Mouse (Mus musculus) forebrain, embryonic 11.5 days (tissue): ENCODE data around the gene Abat. TPM values are rescaled to one million over a fixed set of nuclear protein-coding genes. Genes with fewer than 3 reads are reported as not detected.

Source experiments
- ATAC-seq: fragments of 200-750 bp; cut with Nextera tagmentation; replicated peaks from 2 replicates; pipeline ENCODE4 v1.8.0; 2017; ENCODE audit warnings: moderate TSS enrichment; ENCODE audit not compliant: low FRiP score
- DNase-seq: peaks from one replicate; pipeline ENCODE4 v3.0.0-alpha.2; 2017; ENCODE audit warnings: low spot score
- H3K27ac ChIP-seq: fragments of 300-500 bp; sonication (generic); 2 replicates; pipeline ENCODE4 v1.5.1; 2014; ENCODE audit warnings: low read depth, low read length
- H3K27me3 ChIP-seq: fragments of 300-500 bp; sonication (generic); 2 replicates; pipeline ENCODE4 v1.6.1; 2014; ENCODE audit warnings: mild to moderate bottlenecking, low read length, mixed read lengths; ENCODE audit not compliant: control insufficient read depth, insufficient read depth
- H3K36me3 ChIP-seq: fragments of 300-500 bp; sonication (generic); 2 replicates; pipeline ENCODE4 v1.6.1; 2014; ENCODE audit warnings: mild to moderate bottlenecking, low read length, moderate library complexity, mixed read lengths; ENCODE audit not compliant: control insufficient read depth, insufficient read depth
- H3K4me1 ChIP-seq: fragments of 300-500 bp; sonication (generic); replicated peaks from 2 replicates; pipeline ENCODE4 v1.6.1; 2014; ENCODE audit warnings: low read length, mixed read lengths; ENCODE audit not compliant: control insufficient read depth, insufficient read depth
- H3K4me2 ChIP-seq: fragments of 300-500 bp; sonication (generic); 2 replicates; pipeline ENCODE4 v1.6.1; 2014; ENCODE audit warnings: low read depth, mild to moderate bottlenecking, low read length, moderate library complexity, mixed read lengths; ENCODE audit not compliant: severe bottlenecking
- H3K4me3 ChIP-seq: fragments of 300-500 bp; sonication (generic); 2 replicates; pipeline ENCODE4 v1.5.1; 2014; ENCODE audit warnings: low read depth, low read length
- H3K9ac ChIP-seq: fragments of 300-500 bp; sonication (generic); 2 replicates; pipeline ENCODE4 v1.6.1; 2014; ENCODE audit warnings: low read length
- H3K9me3 ChIP-seq: fragments of 300-500 bp; sonication (generic); 2 replicates; pipeline ENCODE4 v1.6.1; 2016; ENCODE audit warnings: low read length, mixed read lengths; ENCODE audit not compliant: control insufficient read depth
- WGBS: fragments of 180-500 bp; shearing (Covaris S2); extraction: QIAGEN DNeasy Blood & Tissue Kit; methylation state at CpG from one replicate; pipeline ENCODE4 v1.1.7; 2014; 5-methylcytosine and 5-hydroxymethylcytosine counted together
- polyA plus RNA-seq: library from polyadenylated mRNA; unstranded; fragments of >200 nt; fragmentation: Nextera tagmentation; extraction: Ambion mirVana; gene quantifications from 2 replicates; pipeline ENCODE4 v1.2.1, GENCODE M21; 2014

The Abat gene
- 22.2 and 22.7 TPM in 2 replicates for polyA plus RNA-seq

GRCm38 (mm10) chr16:8513236-8513906 lies at the start of gene Abat:
TSS of gene Abat (plus strand) at chr16:8513429.
- Histone ChIP-seq H3K27ac (no peak within 1 kb of the TSS), H3K4me1 (peaks cover 2% of the 10 kb centered on the region), H3K36me3 (no peaks in the 10 kb centered on the region), H3K27me3 (peaks cover 2% of the 10 kb centered on the region), H3K4me3 (peak within 1 kb of the TSS; percentile 47), H3K9me3 (no peaks in the 10 kb centered on the region), H3K4me2 (peak within 1 kb of the TSS; percentile 76), H3K9ac (peak within 1 kb of the TSS; percentile 61)
- WGBS, result 1% methylated on average over 46 of the region's 46 CpGs
- ATAC-seq (peak; percentile 100), DNase-seq (peak; percentile 97)

GRCm38 (mm10) chr16:8470132-8470531 lies 43.1 kb upstream of the Abat start:
- no peak for DNase-seq
- peak; percentile 70 for ATAC-seq
- Histone ChIP-seq H3K4me1 (peaks cover 5% of the 10 kb centered on the region; the same call in 1 of the 2 replicates), H3K9me3 (no peaks in the 10 kb centered on the region), H3K36me3 (no peaks in the 10 kb centered on the region), H3K4me2 (peak overlapping the region; percentile 67; the same call in 1 of the 2 replicates), H3K27ac (no peak overlapping the region), H3K9ac (peak overlapping the region; percentile 88), H3K27me3 (no peaks in the 10 kb centered on the region), H3K4me3 (peak overlapping the region; percentile 70; the same call in 1 of the 2 replicates)
- 82% methylated on average over 2 of the region's 2 CpGs for WGBS

GRCm38 (mm10) chr16:8470603-8471481 lies 42.4 kb upstream of the Abat start, which contains the start of gene Mettl22:
TSS of gene Mettl22 (plus strand) at chr16:8470788.
- under 1% methylated on average over 48 of the region's 48 CpGs for WGBS
- Histone ChIP-seq H3K4me1 (peaks cover 5% of the 10 kb centered on the region; the same call in 1 of the 2 replicates), H3K9me3 (no peaks in the 10 kb centered on the region), H3K36me3 (no peaks in the 10 kb centered on the region), H3K4me2 (peak within 1 kb of the TSS; percentile 67), H3K9ac (peak within 1 kb of the TSS; percentile 88), H3K27me3 (no peaks in the 10 kb centered on the region), H3K27ac (0 out of 2 replicates have a peak within 1 kb of the TSS, but pooled peaks have one; percentile 46), H3K4me3 (peak within 1 kb of the TSS; percentile 70)
- DNase-seq (peak; percentile 95), ATAC-seq (peak; percentile 99)

- WGBS, result 91% methylated on average over 9 of the region's 9 CpGs
- H3K9ac ChIP-seq, result no peak overlapping the region
- no peak overlapping the region for H3K4me2 ChIP-seq
- H3K36me3 ChIP-seq, result no peaks in the 10 kb centered on the region; the same call in 1 of the 2 replicates
- ATAC-seq (no peak), DNase-seq (no peak)
- H3K27me3 ChIP-seq, result no peaks in the 10 kb centered on the region
- H3K4me3 ChIP-seq, result no peak overlapping the region
- no peak overlapping the region for H3K27ac ChIP-seq
- no peaks in the 10 kb centered on the region for H3K4me1 ChIP-seq
- no peaks in the 10 kb centered on the region for H3K9me3 ChIP-seq
Measured at GRCm38 (mm10) chr16:8487396-8488005, 25.7 kb upstream of the Abat start.

GRCm38 (mm10) chr16:8489340-8489739 lies 23.9 kb upstream of the Abat start:
- Histone ChIP-seq H3K9ac (no peak overlapping the region), H3K4me2 (no peak overlapping the region), H3K36me3 (no peaks in the 10 kb centered on the region; the same call in 1 of the 2 replicates), H3K27ac (no peak overlapping the region), H3K4me1 (no peaks in the 10 kb centered on the region), H3K4me3 (no peak overlapping the region), H3K9me3 (no peaks in the 10 kb centered on the region), H3K27me3 (no peaks in the 10 kb centered on the region)
- no peak for ATAC-seq
- no peak for DNase-seq
- whole genome bisulfite sequencing, result 82% methylated on average over 5 of the region's 5 CpGs

GRCm38 (mm10) chr16:8491743-8492490 lies 21.3 kb upstream of the Abat start:
- H3K4me3 ChIP-seq, result no peak overlapping the region
- no peaks in the 10 kb centered on the region; the same call in 1 of the 2 replicates for H3K36me3 ChIP-seq
- ATAC-seq, result no peak
- no peaks in the 10 kb centered on the region for H3K9me3 ChIP-seq
- H3K27ac ChIP-seq, result no peak overlapping the region
- H3K4me2 ChIP-seq, result no peak overlapping the region
- DNase-seq, result no peak
- H3K9ac ChIP-seq, result no peak overlapping the region
- H3K4me1 ChIP-seq, result no peaks in the 10 kb centered on the region
- 43% methylated on average over 13 of the region's 13 CpGs for WGBS
- H3K27me3 ChIP-seq, result no peaks in the 10 kb centered on the region

- Histone ChIP-seq H3K4me1 (no peaks in the 10 kb centered on the region), H3K27ac (no peak overlapping the region), H3K9me3 (no peaks in the 10 kb centered on the region), H3K4me3 (no peak overlapping the region), H3K27me3 (no peaks in the 10 kb centered on the region), H3K9ac (no peak overlapping the region), H3K36me3 (no peaks in the 10 kb centered on the region; the same call in 1 of the 2 replicates), H3K4me2 (no peak overlapping the region)
- peak; percentile 56; the same call in 1 of the 2 replicates for ATAC-seq
- DNase-seq, result peak; percentile 80
- 18% methylated on average over 4 of the region's 4 CpGs for WGBS
Measured at GRCm38 (mm10) chr16:8494268-8494667, 19.0 kb upstream of the Abat start.

GRCm38 (mm10) chr16:8496967-8497366 lies 16.3 kb upstream of the Abat start:
- H3K27me3 ChIP-seq, result no peaks in the 10 kb centered on the region
- ATAC-seq (no peak), DNase-seq (no peak)
- no peak overlapping the region for H3K4me3 ChIP-seq
- H3K27ac ChIP-seq, result no peak overlapping the region
- H3K36me3 ChIP-seq, result no peaks in the 10 kb centered on the region
- no peak overlapping the region for H3K4me2 ChIP-seq
- H3K9ac ChIP-seq, result no peak overlapping the region
- 67% methylated on average over 2 of the region's 2 CpGs for WGBS
- H3K4me1 ChIP-seq, result no peaks in the 10 kb centered on the region
- no peaks in the 10 kb centered on the region for H3K9me3 ChIP-seq
